Mouse (Mus musculus) heart, postnatal 0 days (tissue): ENCODE results near the gene Mastl.

Source experiments
- CTCF ChIP-seq: IDR thresholded peaks from 2 replicates; pipeline ENCODE4 v1.5.1; 2016; ENCODE audit warnings: antibody characterized with exemption, control low read depth, low read depth
- EP300 ChIP-seq: IDR thresholded peaks from 2 replicates; pipeline ENCODE4 v1.6.1; 2016; ENCODE audit warnings: antibody characterized with exemption, low read depth

- TF ChIP-seq CTCF = no peak
- no peak for TF ChIP-seq EP300
Measured at GRCm38 (mm10) chr2:23201034-23201433, 45.2 kb upstream of the Mastl start.
